Mouse (Mus musculus): Measurements from ENCODE around the gene Lrp5.

The Lrp5 gene

GRCm38 (mm10) chr19:3654058-3654457, 32.3 kb downstream of the Lrp5 start:
- no peak for DNase-seq

- no peak for DNase-seq
Measured at GRCm38 (mm10) chr19:3653508-3653907, 32.9 kb downstream of the Lrp5 start.

GRCm38 (mm10) chr19:3651989-3652388, 34.4 kb downstream of the Lrp5 start:
- DNase-seq = no peak

- no peak for DNase-seq
Measured at GRCm38 (mm10) chr19:3651220-3651619, 35.1 kb downstream of the Lrp5 start.

- DNase-seq = no peak
Measured at GRCm38 (mm10) chr19:3650448-3650847, 35.9 kb downstream of the Lrp5 start.

GRCm38 (mm10) chr19:3648830-3649450, 37.4 kb downstream of the Lrp5 start:
- DNase-seq = no peak

GRCm38 (mm10) chr19:3647999-3648398, 38.4 kb downstream of the Lrp5 start:
- DNase-seq = no peak

GRCm38 (mm10) chr19:3645813-3646212, 40.6 kb downstream of the Lrp5 start:
- no peak for DNase-seq

- no peak for DNase-seq
Measured at GRCm38 (mm10) chr19:3645318-3645717, 41.0 kb downstream of the Lrp5 start.

- no peak for DNase-seq
Measured at GRCm38 (mm10) chr19:3639561-3639960, 46.8 kb downstream of the Lrp5 start.

- peak; percentile 30 for DNase-seq
Measured at GRCm38 (mm10) chr19:3638698-3639097, 47.7 kb downstream of the Lrp5 start.

GRCm38 (mm10) chr19:3632018-3632417, 54.3 kb downstream of the Lrp5 start:
- DNase-seq = no peak

GRCm38 (mm10) chr19:3631431-3631830, 54.9 kb downstream of the Lrp5 start:
- no peak for DNase-seq

- DNase-seq = no peak
Measured at GRCm38 (mm10) chr19:3630486-3630885, 55.9 kb downstream of the Lrp5 start.

GRCm38 (mm10) chr19:3630027-3630426, 56.3 kb downstream of the Lrp5 start:
- no peak for DNase-seq

- no peak for DNase-seq
Measured at GRCm38 (mm10) chr19:3628223-3628622, 58.1 kb downstream of the Lrp5 start.

- no peak for DNase-seq
Measured at GRCm38 (mm10) chr19:3625111-3625510, 61.3 kb downstream of the Lrp5 start.

- DNase-seq = no peak
Measured at GRCm38 (mm10) chr19:3623824-3624223, 62.5 kb downstream of the Lrp5 start.

- DNase-seq = no peak
Measured at GRCm38 (mm10) chr19:3623294-3623693, 63.1 kb downstream of the Lrp5 start.

- no peak for DNase-seq
Measured at GRCm38 (mm10) chr19:3620871-3621270, 65.5 kb downstream of the Lrp5 start.

GRCm38 (mm10) chr19:3619359-3619758, 67.0 kb downstream of the Lrp5 start:
- DNase-seq = no peak

GRCm38 (mm10) chr19:3613991-3614390, 72.4 kb downstream of the Lrp5 start:
- no peak for DNase-seq

- no peak for DNase-seq
Measured at GRCm38 (mm10) chr19:3612534-3613273, 73.7 kb downstream of the Lrp5 start.

- no peak for DNase-seq
Measured at GRCm38 (mm10) chr19:3611730-3612129, 74.6 kb downstream of the Lrp5 start.

- DNase-seq = no peak
Measured at GRCm38 (mm10) chr19:3610886-3611285, 75.5 kb downstream of the Lrp5 start.
